Mouse (Mus musculus) MN1 (cell line): ENCODE results near the gene Nr4a1.

ENCODE experiments used
- DNase-seq: peaks from one replicate; pipeline ENCODE4 v3.0.0-alpha.2; 2016; ENCODE audit warnings: low spot score

The Nr4a1 gene

DNA sequence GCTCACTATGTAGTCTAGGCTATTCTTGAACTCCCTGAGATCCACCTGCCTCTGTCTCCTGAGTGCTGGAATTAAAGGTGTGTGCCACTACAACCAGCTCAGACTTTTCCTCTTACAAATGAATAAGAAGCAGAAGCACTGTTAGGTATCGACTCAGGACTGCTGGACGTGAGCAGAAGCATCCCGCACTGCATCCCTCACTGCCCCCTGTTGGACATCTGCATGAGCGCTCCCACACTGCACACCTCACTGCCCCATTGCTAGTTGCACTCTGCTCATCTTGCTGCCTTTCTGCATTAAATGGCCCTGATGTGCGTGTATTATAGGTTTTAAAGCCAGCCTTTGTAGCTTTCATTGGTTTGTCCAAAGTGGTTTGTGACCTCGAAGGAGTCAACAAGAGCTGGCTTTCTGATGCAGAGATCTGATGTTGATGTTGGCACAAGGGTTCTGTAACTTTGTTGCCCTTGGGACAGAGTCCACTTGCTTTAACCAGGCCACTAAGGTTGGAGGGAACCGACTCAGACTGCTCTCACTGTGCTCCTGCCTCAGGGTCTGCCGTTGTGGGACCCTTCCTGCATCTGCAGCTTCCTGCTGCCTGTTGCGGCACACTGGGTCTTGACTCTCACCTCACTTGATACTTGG is 32.2 kb downstream of the Nr4a1 start:
- DNase-seq, result peak; percentile 55

- DNase-seq, result no peak
These were observed 33.3 kb downstream of the Nr4a1 start for GRCm38 (mm10) chr15:101287361-101287760.

DNA sequence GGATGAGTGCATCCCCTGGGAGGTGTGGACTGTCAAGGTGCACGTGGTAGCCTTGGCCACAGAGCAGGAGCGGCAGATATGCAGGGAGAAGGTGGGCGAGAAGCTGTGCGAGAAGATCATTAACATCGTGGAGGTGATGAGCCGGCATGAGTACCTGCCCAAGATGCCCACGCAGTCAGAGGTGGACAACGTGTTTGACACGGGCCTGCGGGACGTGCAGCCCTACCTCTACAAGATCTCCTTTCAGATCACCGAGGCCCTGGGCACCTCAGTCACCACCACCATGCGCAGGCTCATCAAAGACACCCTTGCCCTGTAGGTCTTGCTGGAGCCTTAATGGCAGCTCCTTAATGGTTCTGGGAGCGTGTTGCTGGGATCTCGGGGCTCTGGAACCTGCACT is 36.3 kb downstream of the Nr4a1 start:
- DNase-seq, result no peak

GRCm38 (mm10) chr15:101292012-101292411 is 37.9 kb downstream of the Nr4a1 start:
- DNase-seq, result peak; percentile 46

- DNase-seq, result no peak
These were observed 39.1 kb downstream of the Nr4a1 start, which contains the start of gene 6030408B16Rik for GRCm38 (mm10) chr15:101293025-101293621. Gene 6030408B16Rik, plus strand, starts transcription at chr15:101293212.

DNA sequence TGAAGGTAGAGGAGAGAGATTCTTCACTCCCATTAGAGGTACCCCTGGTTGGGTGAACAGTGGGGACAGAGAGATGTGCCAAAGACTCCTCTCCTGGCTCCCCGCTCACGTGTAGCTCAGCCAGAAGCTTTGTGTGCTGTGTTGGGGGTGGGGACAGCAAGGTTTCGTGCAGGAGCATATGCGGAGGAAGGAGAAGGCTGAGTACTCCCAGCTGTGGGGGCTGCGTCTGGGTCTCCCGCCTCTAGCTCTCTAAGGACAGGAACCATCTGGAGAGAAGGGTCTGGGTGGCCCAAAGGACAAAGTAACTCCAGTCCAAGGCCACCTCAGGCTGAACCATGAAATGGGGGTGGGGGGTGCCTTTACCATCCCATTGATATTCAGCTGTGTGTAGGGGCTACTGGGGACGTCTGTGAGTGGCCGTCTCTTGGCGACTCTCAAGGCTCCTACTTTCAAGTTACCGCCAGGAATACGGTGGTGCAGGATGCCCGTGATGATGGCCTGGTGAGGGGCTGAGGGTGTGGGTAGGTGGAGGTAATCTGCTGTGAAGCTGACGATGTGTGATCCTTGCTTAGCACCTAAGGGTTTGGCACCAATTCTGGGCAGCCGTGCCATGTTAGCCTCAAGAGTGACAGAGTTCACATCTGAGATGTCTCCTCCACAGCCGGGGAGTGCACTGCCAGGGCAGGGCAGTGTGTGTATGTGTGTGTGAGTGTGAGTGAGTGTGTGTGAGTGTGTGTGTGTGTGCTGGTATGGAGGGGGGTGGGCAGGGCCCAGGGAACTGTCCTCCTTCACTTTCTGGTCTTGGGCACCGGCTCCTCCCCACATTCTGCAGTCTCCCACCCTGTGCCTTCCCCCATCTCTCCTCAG is 40.2 kb downstream of the Nr4a1 start:
- DNase-seq, result no peak

GRCm38 (mm10) chr15:101295106-101295505 is 41.0 kb downstream of the Nr4a1 start:
- DNase-seq, result no peak

DNA sequence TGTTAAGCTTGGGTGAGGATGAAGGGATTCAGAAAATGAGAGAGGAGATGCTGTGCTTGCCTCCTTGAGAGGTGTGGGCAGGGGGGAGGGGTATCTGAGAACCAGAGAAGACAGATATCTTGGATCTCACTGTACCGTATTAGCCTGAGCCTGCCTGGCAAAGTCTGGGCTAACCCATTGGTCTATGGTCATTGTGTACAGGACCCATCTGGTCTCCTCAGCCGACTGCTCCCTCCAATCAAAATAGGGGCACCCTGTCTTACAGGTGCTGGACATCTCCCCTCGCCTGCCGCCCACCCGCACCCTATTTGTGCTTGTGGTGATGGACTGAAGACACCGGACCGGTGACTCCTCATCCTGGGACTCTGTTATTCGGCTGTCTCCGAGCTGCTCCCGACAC is 41.5 kb downstream of the Nr4a1 start:
- no peak for DNase-seq

GRCm38 (mm10) chr15:101296091-101296490 is 42.0 kb downstream of the Nr4a1 start:
- no peak for DNase-seq

GRCm38 (mm10) chr15:101297988-101298387 is 43.9 kb downstream of the Nr4a1 start:
- no peak for DNase-seq

- peak; percentile 56 for DNase-seq
These were observed 44.5 kb downstream of the Nr4a1 start for GRCm38 (mm10) chr15:101298550-101298949.

DNA sequence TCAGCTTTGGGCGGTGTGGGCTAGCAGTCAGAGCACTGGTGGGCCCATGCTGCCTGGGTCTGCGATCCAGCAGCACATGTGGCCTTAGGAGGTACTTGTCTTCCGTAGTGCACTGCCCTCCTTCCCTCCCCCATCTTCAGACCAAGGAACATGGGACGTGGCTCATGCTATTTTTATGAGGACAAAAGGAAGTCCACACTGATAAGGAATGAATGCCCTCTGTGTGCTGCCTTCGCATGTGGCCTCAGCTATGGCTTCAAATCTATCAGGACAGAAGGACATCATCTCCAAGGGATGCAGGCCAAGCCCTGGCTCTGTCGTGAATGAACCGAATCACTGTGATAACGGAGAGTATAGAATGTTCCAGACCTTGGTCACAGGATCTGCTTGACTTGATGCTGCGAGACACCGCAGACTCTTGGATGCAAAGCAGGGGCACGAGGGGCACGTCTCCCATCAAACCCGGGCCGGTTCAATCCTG is 45.5 kb downstream of the Nr4a1 start:
- no peak for DNase-seq

DNA sequence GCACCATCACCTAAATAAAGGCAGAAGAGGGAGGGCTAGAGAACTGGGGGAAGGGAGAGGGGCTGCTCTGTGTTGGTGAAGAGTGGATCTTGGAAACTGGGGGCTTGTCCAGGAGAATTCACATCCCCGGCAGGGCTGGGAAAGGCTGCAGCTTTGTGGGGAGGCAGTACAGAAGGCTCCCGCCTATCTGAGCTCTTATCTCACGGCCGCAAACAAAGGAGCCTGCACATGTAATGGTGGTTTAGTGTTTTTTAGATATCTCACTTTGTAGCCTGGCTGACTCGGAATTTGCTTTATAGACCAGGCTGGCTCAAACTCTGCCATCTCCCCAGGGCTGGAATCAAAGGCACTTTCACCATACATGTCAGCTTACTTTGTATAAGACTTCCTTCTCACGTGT is 46.1 kb downstream of the Nr4a1 start:
- DNase-seq, result no peak

DNA sequence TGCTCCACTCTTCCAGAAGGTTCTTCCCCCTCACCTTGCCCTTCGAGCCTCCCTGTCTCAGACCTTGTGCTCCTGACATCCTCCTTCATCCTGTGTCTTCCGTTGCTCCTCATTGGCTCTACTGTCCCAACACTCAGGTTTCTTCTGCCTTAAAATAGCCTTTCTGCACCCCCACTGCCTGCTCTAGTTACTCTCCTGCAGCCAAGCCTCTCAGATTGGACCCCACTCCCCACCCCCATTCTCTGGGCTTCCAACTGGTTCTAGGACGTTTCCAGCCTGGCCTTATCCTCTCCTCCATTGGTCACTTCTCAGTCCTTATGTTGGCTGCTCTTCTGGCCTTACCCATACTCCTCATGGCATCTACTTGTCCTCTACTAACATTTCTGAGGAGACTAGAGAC is 48.1 kb downstream of the Nr4a1 start:
- DNase-seq, result no peak

DNA sequence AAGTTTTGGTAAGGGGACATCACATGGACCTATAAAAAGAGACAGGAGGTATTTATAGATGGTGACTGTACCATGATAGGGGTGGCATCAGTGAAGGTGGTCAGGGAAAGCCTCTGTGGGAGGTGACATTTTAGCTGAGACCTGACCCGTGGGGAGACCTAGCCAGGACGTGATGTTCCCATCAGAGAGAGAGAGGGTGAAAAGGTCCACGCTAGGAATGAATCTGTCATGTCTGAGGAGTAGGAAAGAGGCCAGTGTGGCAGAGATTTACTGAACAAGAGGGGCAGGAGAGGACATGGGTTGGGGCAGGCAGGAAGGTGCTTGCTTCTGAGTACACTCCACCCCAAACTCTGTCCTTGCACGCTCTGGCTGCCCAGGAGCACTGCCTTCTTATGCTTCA is 49.8 kb downstream of the Nr4a1 start:
- DNase-seq, result no peak

GRCm38 (mm10) chr15:101306459-101306858 is 52.4 kb downstream of the Nr4a1 start:
- DNase-seq, result no peak

DNA sequence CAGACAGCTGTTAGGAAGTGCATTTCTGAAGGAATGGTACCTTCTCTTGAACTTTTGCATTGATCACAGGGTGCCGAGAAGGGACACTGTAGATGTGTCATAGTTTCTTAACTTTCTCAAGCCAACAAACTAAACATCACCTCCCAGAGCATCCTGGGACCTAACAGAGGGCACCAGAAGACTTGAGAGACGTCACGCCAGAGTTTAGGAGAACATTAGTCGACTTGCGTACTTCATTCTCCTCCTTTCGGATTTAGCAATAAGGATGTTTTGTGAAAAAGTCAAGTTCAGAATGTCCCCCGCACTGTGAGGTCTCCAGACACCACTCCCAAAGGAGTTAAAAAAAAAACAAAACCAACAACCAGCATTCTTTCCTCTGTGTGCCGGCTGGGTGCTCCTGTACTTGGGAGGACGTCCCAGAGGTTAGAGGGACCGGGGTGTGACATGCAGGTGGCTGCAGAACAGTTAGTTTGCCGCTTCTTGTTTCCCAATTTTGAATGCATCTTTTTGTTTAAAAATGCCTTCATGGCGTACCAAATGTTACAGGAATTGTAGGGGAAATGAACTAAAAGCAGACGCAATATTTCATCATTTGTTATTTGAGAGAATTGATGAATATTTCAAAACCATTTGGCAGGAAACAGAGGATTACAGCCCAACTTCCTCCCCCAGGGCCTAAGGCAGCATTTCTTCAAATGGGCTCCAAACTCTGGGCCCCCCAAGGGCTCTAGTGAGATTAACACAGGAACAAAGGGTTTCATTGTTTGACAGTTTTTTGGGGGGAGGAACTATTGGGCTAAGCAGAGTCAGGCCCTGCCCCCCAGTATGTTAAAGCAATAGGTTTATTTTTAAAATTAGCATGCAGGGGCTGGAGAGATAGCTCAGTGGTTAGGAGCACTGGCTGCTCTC is 54.6 kb downstream of the Nr4a1 start:
- DNase-seq, result no peak

DNA sequence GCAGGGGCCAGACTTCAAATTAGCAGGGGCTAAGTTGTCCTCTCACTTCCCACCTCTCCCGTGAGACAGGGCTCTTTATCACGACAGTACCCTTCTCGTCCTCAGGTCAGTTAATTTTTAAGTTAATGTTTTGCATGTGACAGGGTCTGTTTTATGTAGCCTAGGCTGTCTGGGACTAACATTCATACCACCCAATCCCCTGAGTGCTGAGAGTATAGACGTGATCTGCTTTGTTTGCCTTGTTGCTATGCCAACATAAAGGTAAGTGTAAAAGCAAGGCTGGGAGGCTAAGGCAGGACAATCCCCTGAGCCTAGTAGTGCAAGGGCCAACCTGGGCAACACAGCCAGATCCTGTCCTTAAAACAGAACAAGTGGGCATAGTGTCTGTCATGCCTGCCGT is 55.4 kb downstream of the Nr4a1 start:
- peak; percentile 53 for DNase-seq

DNA sequence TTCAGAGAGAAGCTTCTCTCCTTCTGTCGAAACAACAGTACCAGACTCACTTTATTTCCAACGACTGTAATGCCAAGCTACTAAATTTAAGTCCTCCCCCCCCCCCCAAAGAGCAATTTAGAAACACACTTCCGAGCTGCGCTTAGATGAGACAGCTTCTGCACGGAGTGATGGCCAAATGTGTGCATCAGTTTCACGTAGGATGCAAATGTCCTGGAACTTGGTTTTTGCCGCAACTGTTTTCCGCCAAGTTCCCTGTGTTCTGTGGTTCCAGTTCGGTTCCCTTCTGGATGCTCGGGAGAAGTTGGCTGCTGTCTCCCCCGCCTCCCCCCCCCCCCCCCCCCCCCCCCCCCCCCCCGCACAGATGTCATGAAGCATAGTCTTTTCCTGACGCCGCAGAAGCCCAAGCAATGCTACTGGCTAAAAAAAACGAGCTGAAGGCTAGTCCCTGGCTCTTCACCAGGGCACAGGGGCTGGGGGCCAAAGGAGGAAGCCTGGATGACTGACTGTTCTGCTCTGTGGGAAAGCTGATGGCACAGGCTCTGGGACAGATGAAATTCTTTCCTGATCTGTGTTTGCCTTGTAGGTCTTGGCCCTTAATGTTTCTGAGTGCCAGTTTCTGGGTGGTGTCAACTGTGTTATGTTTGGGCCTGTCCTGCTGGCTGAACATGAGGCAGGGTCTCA is 57.2 kb downstream of the Nr4a1 start:
- DNase-seq, result no peak

DNA sequence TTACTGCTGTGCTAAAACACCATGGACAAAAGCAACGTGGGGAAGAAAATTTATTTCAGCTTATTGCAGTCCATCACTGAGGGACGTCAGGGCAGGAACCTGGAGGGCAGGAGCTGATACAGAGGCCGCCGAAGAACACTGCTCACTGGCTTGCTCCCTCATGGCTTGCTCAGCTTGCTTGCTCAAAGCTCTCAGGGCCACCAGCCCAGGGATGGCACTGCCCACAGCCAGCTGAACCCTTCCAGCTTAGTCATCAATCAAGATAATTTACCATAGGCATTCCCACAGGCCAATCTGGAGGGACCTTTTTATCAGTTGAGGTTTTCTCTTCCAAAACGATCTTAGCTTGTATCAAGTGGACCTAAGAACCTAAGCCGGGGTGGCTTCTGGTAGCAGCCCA is 57.9 kb downstream of the Nr4a1 start:
- no peak for DNase-seq

DNA sequence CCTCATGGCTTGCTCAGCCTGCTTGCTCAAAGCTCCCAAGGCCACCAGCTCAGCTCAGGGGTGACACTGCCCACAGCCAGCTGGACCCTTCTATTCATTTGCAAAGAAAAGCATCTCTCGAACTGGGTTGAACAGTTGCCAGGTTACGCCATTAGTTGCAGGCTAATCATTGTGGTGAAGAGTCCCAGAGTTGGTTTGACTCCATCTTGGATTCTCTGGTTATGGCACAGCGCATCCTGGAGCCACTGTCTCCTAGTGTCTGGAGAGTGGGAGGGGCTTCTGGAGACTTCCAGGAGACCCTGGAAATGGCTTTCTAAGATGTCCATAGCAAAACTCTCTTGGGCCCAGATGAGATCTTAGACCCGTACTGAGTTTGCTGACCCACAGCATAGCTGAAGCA is 61.3 kb downstream of the Nr4a1 start:
- DNase-seq, result no peak
